Mouse (Mus musculus): Measurements from ENCODE around the gene Trmt1l.

- TF ChIP-seq POLR2A (IDR thresholded peaks at IDR 0.05; ENCODE audit: insufficient read length, low read depth) (peak; percentile 78), MYOD1 (IDR thresholded peaks at IDR 0.05; ENCODE audit: control insufficient read depth in 1 of 3, insufficient read length in 2 of 3, low read depth in 2 of 3) (peak in 1 of 3 experiments; percentile 1), USF1 (IDR thresholded peaks at IDR 0.05; ENCODE audit: low read depth) (no peak), POLR2AphosphoS2 (IDR thresholded peaks at IDR 0.05; ENCODE audit: insufficient read length, low read depth) (peak; percentile 71)
Observed at GRCm38 (mm10) chr1:151500531-151501361, 72.4 kb downstream of the Trmt1l start, which contains the start of gene Rnf2.
